In the genomic region with DNA sequence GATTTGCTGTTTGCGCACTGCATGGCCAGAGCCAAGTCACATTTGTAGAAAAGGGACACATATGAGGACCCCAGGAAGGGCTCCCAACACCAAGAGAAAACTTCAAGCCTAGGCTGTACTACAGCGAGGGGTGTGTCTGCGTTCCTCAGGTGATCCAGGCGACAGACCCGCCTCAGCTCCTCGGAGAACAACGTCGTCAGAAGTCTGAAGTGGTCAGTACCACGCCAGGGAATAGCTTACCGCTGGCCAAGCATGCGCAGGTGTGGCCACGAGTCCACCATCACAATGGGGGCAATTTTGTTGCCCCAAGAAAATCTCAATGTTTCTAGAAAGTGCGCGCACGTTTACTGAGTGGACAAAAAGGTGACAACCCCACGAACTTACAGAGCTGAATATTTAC, we compare ENCODE assay signal across 9 mouse cellular contexts. TPM values are rescaled to one million over a fixed set of nuclear protein-coding genes. Genes with fewer than 3 reads are reported as not detected.
DNase-seq lines count a peak whose midpoint lies in the region; ATAC-seq and TF ChIP-seq lines count a peak whose summit lies in the region.
"Had no signal": no experiment of that assay in that cellular context is flagged by ENCODE, and none has a peak within 500 bp of the region (broad histone marks: within the 10 kb centered on the region; RNA-seq: fewer than 3 reads in every experiment).

No protein-coding gene starts in this region.

- H3K9ac ChIP-seq in embryonic facial prominence, embryonic 15.5 days = peak overlapping the region; percentile 100
- H3K9ac ChIP-seq in kidney, embryonic 14.5 days (ENCODE audit: low read depth, low read length) = peak overlapping the region; percentile 97

- H3K9me3 ChIP-seq in embryonic facial prominence, embryonic 15.5 days (replicated peaks) = no peaks in the 10 kb centered on the region
- H3K9me3 ChIP-seq in kidney, embryonic 14.5 days (ENCODE audit: control insufficient read depth, low read length) = no peaks in the 10 kb centered on the region

- WGBS in embryonic facial prominence, embryonic 15.5 days = 4% methylated on average over 16 of the region's 16 CpGs
- 4% methylated on average over 16 of the region's 16 CpGs for WGBS in kidney, embryonic 14.5 days

- H3K36me3 ChIP-seq in embryonic facial prominence, embryonic 15.5 days = peaks cover 28% of the 10 kb centered on the region
- H3K36me3 ChIP-seq in kidney, embryonic 14.5 days (ENCODE audit: control insufficient read depth, insufficient read depth, low read length) = peaks cover 35% of the 10 kb centered on the region

- intact Hi-C loops in gastrocnemius, adult 2 months (cut with DNase I) = no loop called here
- intact Hi-C loops in gastrocnemius, postnatal 36 days (cut with DNase I) = no loop called here

- peak; percentile 51 for DNase-seq in gastrocnemius, adult 2 months
- no peak for DNase-seq in gastrocnemius, postnatal 36 days
- peak; percentile 63 for DNase-seq in lung, postnatal 14 days
- DNase-seq in adrenal gland, postnatal 14 days = no peak
- no peak for DNase-seq in layer of hippocampus, postnatal 25 days (ENCODE audit: extremely low spot score in 1 of 2, low spot score in 1 of 2)

- TF ChIP-seq CTCF in gastrocnemius, adult 2 months (IDR thresholded peaks at IDR 0.05) = no peak

- ATAC-seq in embryonic facial prominence, embryonic 15.5 days (ENCODE audit: insufficient number of reproducible peaks, low FRiP score, low TSS enrichment, low read depth) = no peak
- no peak for ATAC-seq in kidney, embryonic 14.5 days (ENCODE audit: low FRiP score, low TSS enrichment)
- ATAC-seq in monocyte, adult 5-6 weeks (replicated peaks; ENCODE audit: insufficient number of reproducible peaks, low FRiP score, low TSS enrichment, poor library complexity, severe bottlenecking) = no peak

- no peaks in the 10 kb centered on the region for H3K27me3 ChIP-seq in embryonic facial prominence, embryonic 15.5 days
- H3K27me3 ChIP-seq in kidney, embryonic 14.5 days (ENCODE audit: control insufficient read depth, insufficient read depth, low read length) = no peaks in the 10 kb centered on the region
- H3K27me3 ChIP-seq: Patski had no signal

- peak overlapping the region; percentile 99 for H3K27ac ChIP-seq in gastrocnemius, adult 2 months
- peak overlapping the region; percentile 100 for H3K27ac ChIP-seq in embryonic facial prominence, embryonic 15.5 days (replicated peaks)
- H3K27ac ChIP-seq in kidney, embryonic 14.5 days (ENCODE audit: low read depth, low read length) = peak overlapping the region; percentile 100

- H3K4me1 ChIP-seq in embryonic facial prominence, embryonic 15.5 days = peaks cover 54% of the 10 kb centered on the region
- H3K4me1 ChIP-seq in kidney, embryonic 14.5 days (ENCODE audit: control insufficient read depth, insufficient read depth, low read length) = peaks cover 40% of the 10 kb centered on the region

- H3K4me2 ChIP-seq in embryonic facial prominence, embryonic 15.5 days (replicated peaks) = peak overlapping the region; percentile 89
- H3K4me2 ChIP-seq in kidney, embryonic 14.5 days (replicated peaks; ENCODE audit: low read depth, low read length) = peak overlapping the region; percentile 90

- peak overlapping the region; percentile 97 for H3K4me3 ChIP-seq in gastrocnemius, adult 2 months
- H3K4me3 ChIP-seq in embryonic facial prominence, embryonic 15.5 days (replicated peaks) = peak overlapping the region; percentile 95
- H3K4me3 ChIP-seq in kidney, embryonic 14.5 days (ENCODE audit: low read length) = peak overlapping the region; percentile 96

RNA-seq across cellular contexts. Expression of gene Ptov1, which starts 1.1 kb away (rescaled TPM):
- 100 to 1,000 TPM; 126 to 137 TPM for total RNA-seq in gastrocnemius, adult 2 months (2021)
- 100 to 1,000 TPM; 129 to 153 TPM for total RNA-seq in gastrocnemius, postnatal 36 days (2021)
- polyA plus RNA-seq in embryonic facial prominence, embryonic 15.5 days (2015; fragmentation: Nextera tagmentation; extraction: Ambion mirVana) = 428 and 442 TPM in 2 replicates
- polyA plus RNA-seq in kidney, embryonic 14.5 days (2014; fragmentation: Nextera tagmentation; extraction: Ambion mirVana) = 441 and 501 TPM in 2 replicates
- total RNA-seq in monocyte, adult 5-6 weeks (2017) = 7.2 to 11.9 TPM (median 7.4 TPM) in 3 replicates
- 239 and 241 TPM in 2 replicates for total RNA-seq in adrenal gland, postnatal 14 days (2021)
- total RNA-seq in layer of hippocampus, postnatal 25 days (2021) = 100 to 1,000 TPM; 311 to 358 TPM

RNA-seq across cellular contexts. Expression of gene Pnkp, which starts 11.5 kb away (rescaled TPM):
- total RNA-seq in gastrocnemius, adult 2 months (2021) = 10 to 100 TPM; 19.4 to 21.2 TPM
- total RNA-seq in gastrocnemius, postnatal 36 days (2021) = 10 to 100 TPM; 14.9 to 18.7 TPM
- polyA plus RNA-seq in embryonic facial prominence, embryonic 15.5 days (2015; fragmentation: Nextera tagmentation; extraction: Ambion mirVana) = 30.4 and 37.3 TPM in 2 replicates
- polyA plus RNA-seq in kidney, embryonic 14.5 days (2014; fragmentation: Nextera tagmentation; extraction: Ambion mirVana) = 27.0 and 30.4 TPM in 2 replicates
- total RNA-seq in monocyte, adult 5-6 weeks (2017) = 68.9 to 89.5 TPM (median 71.5 TPM) in 3 replicates
- total RNA-seq in adrenal gland, postnatal 14 days (2021) = 35.2 and 45.1 TPM in 2 replicates
- 10 to 100 TPM; 31.1 to 34.0 TPM for total RNA-seq in layer of hippocampus, postnatal 25 days (2021)

RNA-seq across cellular contexts. Expression of gene Tbc1d17, which starts 19.6 kb away (rescaled TPM):
- total RNA-seq in gastrocnemius, adult 2 months (2021) = 10 to 100 TPM; 40.8 to 56.4 TPM
- total RNA-seq in gastrocnemius, postnatal 36 days (2021) = 10 to 100 TPM; 42.4 to 53.4 TPM
- 86.6 and 89.3 TPM in 2 replicates for polyA plus RNA-seq in embryonic facial prominence, embryonic 15.5 days (2015; fragmentation: Nextera tagmentation; extraction: Ambion mirVana)
- 57.0 and 65.3 TPM in 2 replicates for polyA plus RNA-seq in kidney, embryonic 14.5 days (2014; fragmentation: Nextera tagmentation; extraction: Ambion mirVana)
- 33.8 to 69.8 TPM (median 57.7 TPM) in 3 replicates for total RNA-seq in monocyte, adult 5-6 weeks (2017)
- 58.8 and 66.1 TPM in 2 replicates for total RNA-seq in adrenal gland, postnatal 14 days (2021)
- total RNA-seq in layer of hippocampus, postnatal 25 days (2021) = 10 to 100 TPM; 59.0 to 61.0 TPM

RNA-seq across cellular contexts. Expression of gene Akt1s1, which starts 19.7 kb away (rescaled TPM):
- total RNA-seq in gastrocnemius, adult 2 months (2021) = 100 to 1,000 TPM; 128 to 137 TPM
- 100 to 1,000 TPM; 111 to 122 TPM for total RNA-seq in gastrocnemius, postnatal 36 days (2021)
- polyA plus RNA-seq in embryonic facial prominence, embryonic 15.5 days (2015; fragmentation: Nextera tagmentation; extraction: Ambion mirVana) = 124 and 127 TPM in 2 replicates
- 51.4 and 86.5 TPM in 2 replicates for polyA plus RNA-seq in kidney, embryonic 14.5 days (2014; fragmentation: Nextera tagmentation; extraction: Ambion mirVana)
- 11.6 to 33.0 TPM (median 13.0 TPM) in 3 replicates for total RNA-seq in monocyte, adult 5-6 weeks (2017)
- total RNA-seq in adrenal gland, postnatal 14 days (2021) = 90.6 and 104 TPM in 2 replicates
- total RNA-seq in layer of hippocampus, postnatal 25 days (2021) = 10 to 100 TPM; 76.1 to 79.5 TPM

RNA-seq across cellular contexts. Expression of gene Med25, which starts 24.0 kb away (rescaled TPM):
- total RNA-seq in gastrocnemius, adult 2 months (2021) = 10 to 100 TPM; 53.1 to 68.5 TPM
- total RNA-seq in gastrocnemius, postnatal 36 days (2021) = 10 to 100 TPM; 54.0 to 57.5 TPM
- polyA plus RNA-seq in embryonic facial prominence, embryonic 15.5 days (2015; fragmentation: Nextera tagmentation; extraction: Ambion mirVana) = 110 and 122 TPM in 2 replicates
- polyA plus RNA-seq in kidney, embryonic 14.5 days (2014; fragmentation: Nextera tagmentation; extraction: Ambion mirVana) = 80.0 and 86.3 TPM in 2 replicates
- total RNA-seq in monocyte, adult 5-6 weeks (2017) = 8.2 to 15.1 TPM (median 8.9 TPM) in 3 replicates
- total RNA-seq in adrenal gland, postnatal 14 days (2021) = 75.3 and 87.2 TPM in 2 replicates
- 100 to 1,000 TPM; 105 to 108 TPM for total RNA-seq in layer of hippocampus, postnatal 25 days (2021)

Comparison
In these comparisons a context has a peak if more than half of its experiments do, and no peak if none do; other contexts are left out.
1. DNase-seq: peak in gastrocnemius, adult 2 months (single experiment) and lung, postnatal 14 days (single experiment); none in gastrocnemius, postnatal 36 days (0 of 2), adrenal gland, postnatal 14 days (single experiment) and layer of hippocampus, postnatal 25 days (0 of 2).
2. Peak in every context shown above with its lines, with median percentiles within 50 percentile points of each other: H3K27ac ChIP-seq and H3K4me3 ChIP-seq.